Mouse (Mus musculus) G1E (cell line): ENCODE results near the gene Ambra1.

Experiments
- CTCF ChIP-seq: IDR thresholded peaks from 2 replicates; pipeline ENCODE4 v1.5.1; 2012; ENCODE audit warnings: low read depth, low read length, inconsistent platforms, mixed read lengths
- GATA1 ChIP-seq: IDR thresholded peaks from 2 replicates; pipeline ENCODE4 v1.6.1; 2012; ENCODE audit warnings: borderline replicate concordance, low read length, inconsistent platforms, mixed read lengths
- TAL1 ChIP-seq: conservative IDR thresholded peaks from 2 replicates; pipeline ENCODE4 v1.6.1; 2012; ENCODE audit warnings: low read depth, low read length, inconsistent platforms, mixed read lengths

GRCm38 (mm10) chr2:91921790-91922570 is 192.0 kb downstream of the Ambra1 start:
- TF ChIP-seq GATA1 (no peak), CTCF (no peak), TAL1 (no peak)
